Mouse (Mus musculus): ENCODE data around the gene D230025D16Rik. TPM values are rescaled to one million over a fixed set of nuclear protein-coding genes. Genes with fewer than 3 reads are reported as not detected.
"Not testable (repeated sequence)": the region's sequence is repeated elsewhere in the genome, so short reads cannot be mapped to it uniquely, and the experiment has no call there.

Gene D230025D16Rik
- polyA plus RNA-seq, 1 experiment, result 24.7 TPM

DNA sequence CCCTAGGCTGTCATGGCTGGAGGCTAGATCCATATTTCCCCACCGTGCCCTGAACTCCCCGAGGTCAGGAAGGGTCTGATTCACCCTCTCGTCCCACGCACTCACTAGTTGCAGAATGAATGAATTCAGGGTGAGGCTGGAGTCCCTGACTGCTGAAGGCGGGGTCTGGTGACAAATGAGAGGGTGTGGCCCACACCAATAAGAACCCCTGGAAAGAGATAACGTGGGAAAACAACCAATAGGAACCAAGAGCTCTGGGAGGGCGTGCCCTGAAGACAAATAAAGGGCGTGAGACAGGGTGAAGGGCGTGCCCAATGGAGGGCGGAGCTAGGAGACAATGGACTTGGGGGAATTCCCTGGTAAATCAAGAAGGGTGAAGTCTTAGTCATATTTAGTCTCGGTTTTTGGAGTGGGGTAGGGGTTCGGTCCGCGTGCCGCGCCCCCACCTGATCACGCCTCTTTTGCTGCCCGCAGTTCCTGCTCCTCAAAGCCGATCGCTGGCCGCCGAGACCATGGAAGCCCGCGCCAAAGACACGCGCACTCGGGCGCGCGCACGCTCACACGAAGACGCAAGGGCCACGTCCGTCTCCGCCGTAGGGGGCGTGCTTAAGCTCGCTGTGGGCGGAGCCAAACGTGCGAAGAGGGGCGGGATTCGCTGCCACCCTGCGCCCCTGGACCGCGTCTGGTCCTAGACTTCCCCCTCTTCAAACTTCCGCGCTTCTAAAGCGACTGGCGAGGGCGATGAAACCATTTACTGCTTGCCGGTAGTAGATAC, 64.2 kb downstream of the D230025D16Rik start:
- H3K4me3 ChIP-seq (ENCODE audit: insufficient read depth, low read length), result peak overlapping the region; percentile 37
- peak overlapping the region; percentile 55 for H3K27ac ChIP-seq (ENCODE audit: insufficient read depth, low read length)
- no peak for TF ChIP-seq CTCF (IDR thresholded peaks at IDR 0.05; ENCODE audit: borderline replicate concordance, insufficient read depth, low read length)
- peak; percentile 70 for TF ChIP-seq POLR2A (IDR thresholded peaks at IDR 0.05; ENCODE audit: low read depth, low read length)
- H3K4me1 ChIP-seq (ENCODE audit: control insufficient read depth, insufficient read depth, low read length), result no peaks in the 10 kb centered on the region

DNA sequence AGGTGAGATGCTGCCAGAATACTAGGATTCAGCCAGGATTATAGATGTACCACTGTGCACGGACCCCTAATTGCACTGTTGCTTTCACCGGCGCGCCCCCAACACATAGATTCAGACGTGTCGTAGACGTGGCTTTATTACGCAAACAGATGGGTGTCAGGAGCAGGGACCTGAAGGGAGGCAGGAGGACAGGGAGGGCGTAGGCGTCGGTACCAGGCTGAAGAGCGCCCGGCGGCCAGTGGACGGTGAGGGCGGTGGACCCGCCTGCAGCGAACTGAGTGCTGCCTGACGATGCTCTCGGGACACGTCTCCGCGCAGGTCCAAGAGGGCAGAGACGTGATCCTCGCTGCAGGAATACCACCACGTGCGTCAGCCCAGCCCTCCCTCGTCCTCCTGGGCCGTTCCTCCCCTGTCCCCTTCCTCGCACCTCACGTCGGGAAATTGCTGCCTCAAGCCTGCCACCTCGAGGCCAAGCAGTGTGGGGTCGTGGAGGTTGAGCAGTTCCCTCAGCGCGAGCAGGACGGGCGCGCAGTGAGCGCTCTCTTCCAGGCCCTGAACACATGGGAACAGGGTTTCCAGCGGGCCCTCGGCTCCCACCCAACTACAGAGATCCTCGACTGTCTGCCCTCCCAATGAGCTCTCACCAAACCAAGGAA, 65.0 kb downstream of the D230025D16Rik start, which contains the start of gene 4931428F04Rik:
TSS of gene 4931428F04Rik (minus strand) at position 60 of the 656 bp plus-strand sequence.
- peak within 1 kb of the TSS; percentile 37 for H3K4me3 ChIP-seq (ENCODE audit: insufficient read depth, low read length)
- H3K27ac ChIP-seq (ENCODE audit: insufficient read depth, low read length), result peak within 1 kb of the TSS; percentile 55
- TF ChIP-seq CTCF (IDR thresholded peaks at IDR 0.05; ENCODE audit: borderline replicate concordance, insufficient read depth, low read length) (peak; percentile 89), POLR2A (IDR thresholded peaks at IDR 0.05; ENCODE audit: low read depth, low read length) (no peak)
- no peaks in the 10 kb centered on the region for H3K4me1 ChIP-seq (ENCODE audit: control insufficient read depth, insufficient read depth, low read length)

DNA sequence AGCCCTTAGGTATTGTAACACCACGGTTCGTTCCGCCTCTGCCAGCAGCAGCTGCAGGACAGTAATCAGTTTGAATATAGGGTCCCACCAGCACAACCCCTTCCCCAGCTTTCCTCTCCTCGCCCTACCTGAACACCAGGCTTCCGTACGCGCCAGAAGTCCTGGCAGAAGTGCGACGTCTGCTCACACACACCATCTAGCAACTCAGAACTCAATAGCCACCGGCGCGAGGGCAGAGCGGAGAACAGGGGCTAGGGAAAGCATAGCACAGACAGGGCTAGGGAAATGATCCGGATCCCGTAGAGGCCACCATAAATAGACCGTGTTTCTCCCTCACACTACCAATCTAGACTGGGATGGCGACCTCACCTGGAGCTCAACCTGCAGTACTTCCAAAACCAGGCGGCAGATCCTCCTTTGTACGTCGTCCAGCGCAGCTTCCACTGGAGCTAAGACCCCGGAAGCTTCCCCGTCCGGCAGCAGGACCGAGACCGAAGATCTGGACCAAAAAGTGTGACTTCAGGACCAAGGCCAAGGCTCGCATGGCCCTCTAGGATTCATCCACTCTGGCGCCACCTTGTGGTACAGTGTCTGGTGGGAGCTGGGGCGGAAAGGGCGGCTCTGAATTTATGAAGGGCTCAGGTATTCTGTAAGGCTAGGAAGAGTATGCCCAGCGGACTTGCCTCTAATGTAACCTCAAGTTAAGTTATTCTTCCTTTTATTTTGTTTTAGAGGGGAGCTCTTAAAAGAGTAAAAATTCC, 65.8 kb downstream of the D230025D16Rik start:
- no peak overlapping the region for H3K27ac ChIP-seq (ENCODE audit: insufficient read depth, low read length)
- no peaks in the 10 kb centered on the region for H3K4me1 ChIP-seq (ENCODE audit: control insufficient read depth, insufficient read depth, low read length)
- no peak for TF ChIP-seq POLR2A (IDR thresholded peaks at IDR 0.05; ENCODE audit: low read depth, low read length)
- peak; percentile 91 for TF ChIP-seq CTCF (IDR thresholded peaks at IDR 0.05; ENCODE audit: borderline replicate concordance, insufficient read depth, low read length)
- H3K4me3 ChIP-seq (ENCODE audit: insufficient read depth, low read length), result no peak overlapping the region

DNA sequence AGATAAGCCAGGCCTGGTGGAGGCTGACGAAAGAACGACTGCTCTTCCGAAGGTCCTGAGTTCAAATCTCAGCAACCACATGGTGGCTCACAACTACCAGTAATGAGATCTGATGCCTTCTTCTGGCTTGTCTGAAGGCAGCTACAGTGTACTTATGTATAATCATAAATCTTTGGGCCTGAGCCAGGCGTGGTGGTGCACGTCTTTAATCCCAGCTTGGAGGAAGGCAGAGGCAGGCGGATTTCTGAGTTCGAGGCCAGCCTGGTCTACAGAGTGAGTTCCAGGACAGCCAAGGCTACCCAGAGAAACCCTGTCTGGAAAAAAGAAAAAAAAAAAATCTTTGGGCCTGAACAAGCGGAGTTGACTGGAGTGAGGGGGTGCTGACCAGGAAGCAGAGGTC, 66.4 kb downstream of the D230025D16Rik start:
- not testable (repeated sequence) for H3K4me3 ChIP-seq (ENCODE audit: insufficient read depth, low read length); H3K27ac ChIP-seq (ENCODE audit: insufficient read depth, low read length); H3K4me1 ChIP-seq (ENCODE audit: control insufficient read depth, insufficient read depth, low read length)

DNA sequence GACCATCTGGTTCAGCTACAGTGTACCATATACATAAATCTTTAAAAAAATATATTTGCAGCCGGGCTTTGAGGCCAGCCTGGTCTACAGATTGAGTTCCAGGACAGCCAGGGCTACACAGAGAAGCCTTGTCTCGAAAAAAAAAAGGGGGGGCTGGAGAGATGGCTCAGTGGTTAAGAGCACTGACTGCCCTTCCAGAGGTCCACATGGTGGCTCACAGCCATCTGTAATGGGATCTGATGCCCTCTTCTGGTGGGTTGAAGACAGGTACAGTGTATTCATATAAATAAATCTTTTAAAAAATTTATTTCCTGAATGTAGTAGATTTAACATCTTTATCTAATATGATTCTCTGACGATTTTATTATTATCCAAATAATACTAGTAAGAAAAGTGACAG, 66.9 kb downstream of the D230025D16Rik start:
- H3K4me3 ChIP-seq (ENCODE audit: insufficient read depth, low read length); H3K4me1 ChIP-seq (ENCODE audit: control insufficient read depth, insufficient read depth, low read length); H3K27ac ChIP-seq (ENCODE audit: insufficient read depth, low read length): not testable (repeated sequence)

DNA sequence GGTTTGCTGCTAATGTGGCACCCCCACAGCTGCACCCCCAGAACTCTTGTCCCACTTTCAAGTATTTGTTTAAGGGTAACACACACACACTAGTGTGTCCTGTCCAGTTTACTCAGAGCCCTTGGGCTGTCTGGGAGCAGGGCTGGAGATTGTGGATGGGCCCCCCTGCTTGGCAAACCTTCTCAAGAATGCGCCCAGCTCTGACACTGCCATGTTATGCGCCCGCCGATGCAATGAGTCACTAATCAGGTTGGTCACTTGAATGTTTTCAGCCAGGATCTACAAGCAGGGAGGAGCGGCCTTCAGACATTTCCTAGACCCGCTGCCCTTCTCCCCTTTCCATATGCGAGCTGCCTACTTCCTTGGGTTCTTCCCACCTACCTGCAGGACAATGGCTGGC, 67.5 kb downstream of the D230025D16Rik start:
- no peak overlapping the region for H3K27ac ChIP-seq (ENCODE audit: insufficient read depth, low read length)
- H3K4me3 ChIP-seq (ENCODE audit: insufficient read depth, low read length), result no peak overlapping the region
- no peak for TF ChIP-seq POLR2A (IDR thresholded peaks at IDR 0.05; ENCODE audit: low read depth, low read length)
- TF ChIP-seq CTCF (IDR thresholded peaks at IDR 0.05; ENCODE audit: borderline replicate concordance, insufficient read depth, low read length), result no peak
- no peaks in the 10 kb centered on the region for H3K4me1 ChIP-seq (ENCODE audit: control insufficient read depth, insufficient read depth, low read length)

DNA sequence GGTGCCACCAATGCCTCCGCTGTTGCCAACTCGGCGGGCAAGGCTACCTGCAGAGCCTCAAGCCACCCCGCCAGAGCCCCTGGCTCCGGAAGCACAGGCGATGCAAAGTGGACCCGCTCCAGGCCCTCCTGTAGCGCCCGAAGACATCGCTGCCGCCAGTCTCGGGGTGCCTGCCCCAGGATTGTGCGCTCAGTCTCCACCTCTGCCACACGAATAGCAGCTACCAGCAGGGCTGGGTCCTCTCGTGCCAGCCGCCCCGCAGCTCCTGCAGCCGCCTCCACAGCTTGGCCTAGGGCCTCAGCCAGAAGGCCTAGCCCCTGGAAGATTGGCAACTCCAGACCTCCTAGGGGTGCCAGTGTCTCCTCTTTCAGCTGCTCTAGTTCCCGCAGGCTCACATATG, 68.5 kb downstream of the D230025D16Rik start:
- no peak overlapping the region for H3K4me3 ChIP-seq (ENCODE audit: insufficient read depth, low read length)
- no peaks in the 10 kb centered on the region for H3K4me1 ChIP-seq (ENCODE audit: control insufficient read depth, insufficient read depth, low read length)
- H3K27ac ChIP-seq (ENCODE audit: insufficient read depth, low read length), result no peak overlapping the region
- TF ChIP-seq POLR2A (IDR thresholded peaks at IDR 0.05; ENCODE audit: low read depth, low read length) (no peak), CTCF (IDR thresholded peaks at IDR 0.05; ENCODE audit: borderline replicate concordance, insufficient read depth, low read length) (no peak)

DNA sequence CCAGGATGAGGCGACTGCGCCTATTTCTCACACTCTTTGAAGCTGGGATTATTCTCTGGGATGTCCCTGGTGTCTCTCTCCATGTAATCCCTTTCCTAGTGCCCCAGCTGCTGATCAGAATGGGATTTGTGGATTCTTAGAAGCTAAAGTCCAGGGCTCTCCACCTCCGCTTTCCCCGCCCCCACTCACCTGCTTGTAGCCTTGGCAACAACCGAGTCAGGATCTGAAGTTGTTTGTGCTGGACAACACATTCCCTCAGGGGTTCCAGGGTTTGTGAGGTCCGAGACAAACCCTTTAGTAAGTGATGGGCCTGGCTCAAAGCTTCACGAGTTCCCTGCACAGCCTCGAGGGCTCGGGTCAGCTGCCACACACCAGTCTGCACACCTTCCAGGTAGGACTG, 69.8 kb downstream of the D230025D16Rik start:
- TF ChIP-seq CTCF (IDR thresholded peaks at IDR 0.05; ENCODE audit: borderline replicate concordance, insufficient read depth, low read length) (no peak), POLR2A (IDR thresholded peaks at IDR 0.05; ENCODE audit: low read depth, low read length) (no peak)
- Histone ChIP-seq H3K27ac (ENCODE audit: insufficient read depth, low read length) (no peak overlapping the region), H3K4me1 (ENCODE audit: control insufficient read depth, insufficient read depth, low read length) (no peaks in the 10 kb centered on the region), H3K4me3 (ENCODE audit: insufficient read depth, low read length) (no peak overlapping the region)

DNA sequence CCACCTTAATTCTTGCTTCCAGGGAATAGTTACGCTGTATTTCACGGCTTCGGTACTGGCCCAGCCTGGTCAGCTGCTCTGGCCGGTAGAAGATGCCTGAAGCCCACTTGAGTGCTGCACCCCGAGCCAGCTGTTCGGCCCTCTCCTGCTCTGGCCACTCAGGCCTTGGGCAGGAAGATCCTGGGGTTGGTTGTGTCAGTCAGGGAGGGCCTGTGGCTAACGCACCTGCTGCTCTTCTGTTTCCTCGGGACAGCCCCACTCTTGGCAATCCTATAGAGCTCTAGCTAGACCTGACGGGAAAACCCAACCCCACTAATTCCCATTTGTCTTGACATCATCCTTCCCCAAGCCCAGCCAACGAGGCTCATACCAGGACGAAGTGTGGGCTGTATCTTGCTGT, 70.3 kb downstream of the D230025D16Rik start:
- Histone ChIP-seq H3K27ac (ENCODE audit: insufficient read depth, low read length) (no peak overlapping the region), H3K4me1 (ENCODE audit: control insufficient read depth, insufficient read depth, low read length) (no peaks in the 10 kb centered on the region), H3K4me3 (ENCODE audit: insufficient read depth, low read length) (no peak overlapping the region)
- TF ChIP-seq POLR2A (IDR thresholded peaks at IDR 0.05; ENCODE audit: low read depth, low read length), result no peak
- no peak for TF ChIP-seq CTCF (IDR thresholded peaks at IDR 0.05; ENCODE audit: borderline replicate concordance, insufficient read depth, low read length)

All from embryonic fibroblast, embryonic 13.5 days (primary cell).